Mouse (Mus musculus): Measurements from ENCODE around the gene Ssbp4. TPM values are rescaled to one million over a fixed set of nuclear protein-coding genes. Genes with fewer than 3 reads are reported as not detected.

Gene Ssbp4
- polyA plus RNA-seq, 1 experiment: 392 TPM

GRCm38 (mm10) chr8:70549412-70550184, 59.1 kb downstream of the Ssbp4 start:
- no peak overlapping the region for H3K4me3 ChIP-seq (ENCODE audit: control insufficient read depth, insufficient read depth, low read length)
- peaks cover 29% of the 10 kb centered on the region for H3K4me1 ChIP-seq (replicated peaks; ENCODE audit: control insufficient read depth, insufficient read depth, low read length)
- 41% methylated on average over 10 of the region's 10 CpGs for WGBS
- DNase-seq: no peak
- no peaks in the 10 kb centered on the region for H3K27me3 ChIP-seq (ENCODE audit: control insufficient read depth, insufficient read depth, low read length)
- TF ChIP-seq CTCF (IDR thresholded peaks at IDR 0.05; ENCODE audit: borderline replicate concordance, control insufficient read depth, extremely low read depth, insufficient read depth, low read length, poor library complexity): no peak
- TF ChIP-seq POLR2A (IDR thresholded peaks at IDR 0.05; ENCODE audit: control insufficient read depth, extremely low read depth, insufficient read depth, low read length, poor library complexity): no peak
- H3K36me3 ChIP-seq (ENCODE audit: control insufficient read depth, insufficient read depth, low read length): no peaks in the 10 kb centered on the region
- H3K27ac ChIP-seq (ENCODE audit: control insufficient read depth, insufficient read depth, low read length): no peak overlapping the region

GRCm38 (mm10) chr8:70547762-70548161, 60.9 kb downstream of the Ssbp4 start:
- WGBS: 95% methylated on average over 6 of the region's 6 CpGs
- no peak for DNase-seq
- TF ChIP-seq CTCF (IDR thresholded peaks at IDR 0.05; ENCODE audit: borderline replicate concordance, control insufficient read depth, extremely low read depth, insufficient read depth, low read length, poor library complexity) (no peak), POLR2A (IDR thresholded peaks at IDR 0.05; ENCODE audit: control insufficient read depth, extremely low read depth, insufficient read depth, low read length, poor library complexity) (no peak)
- H3K36me3 ChIP-seq (ENCODE audit: control insufficient read depth, insufficient read depth, low read length): no peaks in the 10 kb centered on the region
- no peak overlapping the region for H3K27ac ChIP-seq (ENCODE audit: control insufficient read depth, insufficient read depth, low read length)
- H3K4me1 ChIP-seq (replicated peaks; ENCODE audit: control insufficient read depth, insufficient read depth, low read length): peaks cover 18% of the 10 kb centered on the region
- no peaks in the 10 kb centered on the region for H3K27me3 ChIP-seq (ENCODE audit: control insufficient read depth, insufficient read depth, low read length)
- H3K4me3 ChIP-seq (ENCODE audit: control insufficient read depth, insufficient read depth, low read length): no peak overlapping the region

Other genes starting within 250 kb of the Ssbp4 start
- gene Comp, start 235.3 kb downstream of the Ssbp4 start, polyA plus RNA-seq (2012; rRNA removed): 4.1 and 4.7 TPM in 2 replicates
- 43.9 and 49.0 TPM in 2 replicates for gene Crtc1, start 169.3 kb downstream of the Ssbp4 start, polyA plus RNA-seq (2012; rRNA removed)
- 43.1 and 44.6 TPM in 2 replicates for gene Klhl26, start 131.9 kb downstream of the Ssbp4 start, polyA plus RNA-seq (2012; rRNA removed)
- gene Tmem59l, start 121.5 kb downstream of the Ssbp4 start, polyA plus RNA-seq (2012; rRNA removed): 0.39 and 0.73 TPM in 2 replicates
- gene Crlf1, start 115.7 kb downstream of the Ssbp4 start, polyA plus RNA-seq (2012; rRNA removed): 0.59 and 0.70 TPM in 2 replicates
- 196 and 227 TPM in 2 replicates for gene Rex1bd, start 102.1 kb downstream of the Ssbp4 start, polyA plus RNA-seq (2012; rRNA removed)
- 731 and 765 TPM in 2 replicates for gene Uba52, start 98.1 kb downstream of the Ssbp4 start, polyA plus RNA-seq (2012; rRNA removed)
- gene Fkbp8, start 81.1 kb downstream of the Ssbp4 start, polyA plus RNA-seq (2012; rRNA removed): 613 and 640 TPM in 2 replicates
- gene Kxd1, start 80.9 kb downstream of the Ssbp4 start, polyA plus RNA-seq (2012; rRNA removed): 72.7 and 86.7 TPM in 2 replicates
- gene Ell, start 69.4 kb downstream of the Ssbp4 start, polyA plus RNA-seq (2012; rRNA removed): 40.2 and 42.6 TPM in 2 replicates
- 185 and 201 TPM in 2 replicates for gene Isyna1, start 14.5 kb downstream of the Ssbp4 start, polyA plus RNA-seq (2012; rRNA removed)
- 15.3 and 18.5 TPM in 2 replicates for gene Lrrc25, start 7.3 kb upstream of the Ssbp4 start, polyA plus RNA-seq (2012; rRNA removed)
- 6.7 and 7.5 TPM in 2 replicates for gene Gdf15, start 23.6 kb upstream of the Ssbp4 start, polyA plus RNA-seq (2012; rRNA removed)
- 40.7 and 41.9 TPM in 2 replicates for gene Pgpep1, start 51.5 kb upstream of the Ssbp4 start, polyA plus RNA-seq (2012; rRNA removed)
- 192 and 199 TPM in 2 replicates for gene Lsm4, start 64.4 kb upstream of the Ssbp4 start, polyA plus RNA-seq (2012; rRNA removed)
- 540 and 792 TPM in 2 replicates for gene Jund, start 90.1 kb upstream of the Ssbp4 start, polyA plus RNA-seq (2012; rRNA removed)
- gene Iqcn, start 94.6 kb upstream of the Ssbp4 start, polyA plus RNA-seq (2012; rRNA removed): 0.19 and 0.28 TPM in 2 replicates
- gene Gm3336, start 109.7 kb upstream of the Ssbp4 start, polyA plus RNA-seq (2012; rRNA removed): 0.48 and 0.50 TPM in 2 replicates
- gene Pde4c, start 114.8 kb upstream of the Ssbp4 start, polyA plus RNA-seq (2012; rRNA removed): 4.9 and 6.2 TPM in 2 replicates
- gene Rab3a, start 145.8 kb upstream of the Ssbp4 start, polyA plus RNA-seq (2012; rRNA removed): 17.8 and 20.8 TPM in 2 replicates
- 72.9 and 103 TPM in 2 replicates for gene Mpv17l2, start 152.1 kb upstream of the Ssbp4 start, polyA plus RNA-seq (2012; rRNA removed)
- gene Pik3r2, start 167.8 kb upstream of the Ssbp4 start, polyA plus RNA-seq (2012; rRNA removed): 124 and 136 TPM in 2 replicates
- 615 and 696 TPM in 2 replicates for gene Mast3, start 196.2 kb upstream of the Ssbp4 start, polyA plus RNA-seq (2012; rRNA removed)
- 48.6 and 53.4 TPM in 2 replicates for gene Il12rb1, start 199.6 kb upstream of the Ssbp4 start, polyA plus RNA-seq (2012; rRNA removed)
- 75.4 and 77.4 TPM in 2 replicates for gene Arrdc2, start 230.8 kb upstream of the Ssbp4 start, polyA plus RNA-seq (2012; rRNA removed)